Mouse (Mus musculus) intestine, embryonic 15.5 days (tissue): ENCODE measurements around the gene Sh2b1. TPM values are rescaled to one million over a fixed set of nuclear protein-coding genes. Genes with fewer than 3 reads are reported as not detected.

Source experiments
- ATAC-seq: fragments of 200-750 bp; cut with Nextera tagmentation; 2 replicates; pipeline ENCODE4 v1.8.0; 2017; ENCODE audit warnings: moderate TSS enrichment, moderate library complexity
- H3K27ac ChIP-seq: fragments of 300-500 bp; sonication (generic); 2 replicates; pipeline ENCODE4 v1.5.1; 2015; ENCODE audit warnings: mild to moderate bottlenecking, inconsistent platforms
- H3K27me3 ChIP-seq: fragments of 300-500 bp; sonication (generic); replicated peaks from 2 replicates; pipeline ENCODE4 v1.6.1; 2015; ENCODE audit warnings: inconsistent platforms
- H3K36me3 ChIP-seq: fragments of 300-500 bp; sonication (generic); 2 replicates; pipeline ENCODE4 v1.6.1; 2015; ENCODE audit warnings: inconsistent platforms
- H3K4me1 ChIP-seq: fragments of 300-500 bp; sonication (generic); replicated peaks from 2 replicates; pipeline ENCODE4 v1.6.1; 2015; ENCODE audit warnings: inconsistent platforms
- H3K4me2 ChIP-seq: fragments of 300-500 bp; sonication (generic); replicated peaks from 2 replicates; pipeline ENCODE4 v1.6.1; 2015; ENCODE audit warnings: mild to moderate bottlenecking, inconsistent platforms
- H3K4me3 ChIP-seq: fragments of 300-500 bp; sonication (generic); replicated peaks from 2 replicates; pipeline ENCODE4 v1.5.1; 2015; ENCODE audit warnings: inconsistent platforms
- H3K9ac ChIP-seq: fragments of 300-500 bp; sonication (generic); 2 replicates; pipeline ENCODE4 v1.6.1; 2015; ENCODE audit warnings: inconsistent platforms
- H3K9me3 ChIP-seq: fragments of 300-500 bp; sonication (generic); 2 replicates; pipeline ENCODE4 v1.6.1; 2016; ENCODE audit warnings: inconsistent platforms
- WGBS: fragments of 180-500 bp; shearing (Covaris S2); methylation state at CpG from one replicate; pipeline ENCODE4 v1.1.7; 2015; 5-methylcytosine and 5-hydroxymethylcytosine counted together
- polyA plus RNA-seq: library from polyadenylated mRNA; unstranded; fragments of >200 nt; fragmentation: Nextera tagmentation; extraction: Ambion mirVana; gene quantifications from 2 replicates; pipeline ENCODE4 v1.2.1, GENCODE M21; 2015

The Sh2b1 gene
- polyA plus RNA-seq, 1 experiment from 2014 or later, result 41.8 TPM

DNA sequence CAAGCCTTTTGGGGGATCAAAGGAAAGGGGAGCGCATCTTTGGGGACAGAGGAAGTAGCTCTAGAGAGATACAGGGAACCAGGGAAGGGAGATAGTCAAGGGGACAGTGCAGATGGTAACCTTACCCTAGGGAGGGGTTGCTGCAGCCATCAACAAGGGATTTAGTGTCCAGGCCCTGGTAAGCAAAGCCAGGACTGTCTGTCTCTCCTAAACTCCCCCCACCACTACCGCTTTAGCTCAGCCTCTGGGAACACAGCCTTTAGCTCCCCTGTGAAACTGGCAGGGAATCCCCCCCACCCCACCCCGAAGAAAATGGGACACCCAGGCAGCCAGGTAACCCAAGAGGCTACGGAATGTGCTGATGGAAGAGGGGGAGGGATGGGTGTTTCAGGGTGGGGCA is 11.7 kb downstream of the Sh2b1 start:
- Histone ChIP-seq H3K9me3 (no peaks in the 10 kb centered on the region), H3K4me2 (no peak overlapping the region), H3K4me3 (no peak overlapping the region), H3K9ac (no peak overlapping the region), H3K27me3 (no peaks in the 10 kb centered on the region), H3K36me3 (peaks cover 15% of the 10 kb centered on the region), H3K4me1 (peaks cover 12% of the 10 kb centered on the region; the same call in 1 of the 2 replicates), H3K27ac (no peak overlapping the region)
- no peak for ATAC-seq
- WGBS, result 58% methylated on average over 4 of the region's 4 CpGs

DNA sequence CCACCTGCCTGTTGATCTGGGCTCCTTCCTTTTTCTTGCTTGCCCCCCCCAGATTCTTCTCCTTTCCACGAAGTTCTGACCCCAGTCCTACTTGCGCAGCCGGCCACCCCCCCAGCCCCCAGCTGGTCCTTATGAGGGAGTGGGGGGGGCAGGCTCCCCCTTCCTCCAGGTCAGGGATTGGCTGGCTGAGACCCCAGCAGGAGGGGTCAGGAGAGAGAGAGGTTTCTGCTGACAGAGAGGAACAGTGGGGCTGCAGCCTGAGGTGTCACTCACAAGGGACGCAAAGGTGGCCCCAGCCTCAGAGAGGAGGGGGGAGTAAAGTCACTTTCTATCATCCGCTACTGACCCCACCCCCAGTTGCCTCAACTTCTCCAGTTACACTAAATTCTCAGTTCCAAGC is 12.2 kb downstream of the Sh2b1 start, which contains the start of gene Atp2a1:
Gene Atp2a1 (minus strand): TSS at position 105 of the 400 bp plus-strand sequence.
- 46% methylated on average over 5 of the region's 5 CpGs for WGBS
- Histone ChIP-seq H3K27me3 (no peaks in the 10 kb centered on the region), H3K9me3 (no peaks in the 10 kb centered on the region), H3K4me3 (no peak within 1 kb of the TSS), H3K27ac (no peak within 1 kb of the TSS), H3K9ac (no peak within 1 kb of the TSS), H3K4me1 (peaks cover 15% of the 10 kb centered on the region; the same call in 1 of the 2 replicates), H3K36me3 (peaks cover 10% of the 10 kb centered on the region), H3K4me2 (no peak within 1 kb of the TSS)
- ATAC-seq, result no peak

DNA sequence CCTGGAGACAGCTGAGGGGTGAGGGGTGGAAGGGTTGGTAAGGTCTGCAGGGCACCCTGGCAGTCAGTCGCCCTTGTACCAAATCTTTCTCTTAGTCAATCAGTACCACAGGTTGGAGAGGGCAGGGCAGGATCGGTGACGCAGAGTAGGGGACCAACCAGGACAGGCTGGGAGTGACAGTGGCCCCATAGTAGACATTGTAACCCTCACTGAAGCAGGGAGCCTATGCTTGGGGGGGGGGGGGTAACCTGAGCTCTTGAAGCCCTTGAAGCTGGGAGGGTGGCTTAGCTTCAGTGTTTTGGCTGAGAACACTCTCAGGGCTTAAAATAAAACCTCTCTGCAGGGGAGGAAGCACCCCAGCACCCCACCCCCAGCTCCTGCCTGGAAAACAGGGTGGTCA is 13.6 kb downstream of the Sh2b1 start:
- Histone ChIP-seq H3K27ac (no peak overlapping the region), H3K36me3 (peaks cover 1% of the 10 kb centered on the region; the same call in 1 of the 2 replicates), H3K9ac (no peak overlapping the region), H3K9me3 (no peaks in the 10 kb centered on the region), H3K4me1 (peaks cover 15% of the 10 kb centered on the region; the same call in 1 of the 2 replicates), H3K4me2 (no peak overlapping the region), H3K27me3 (no peaks in the 10 kb centered on the region), H3K4me3 (no peak overlapping the region)
- no peak for ATAC-seq
- WGBS, result 87% methylated on average over 3 of the region's 3 CpGs

DNA sequence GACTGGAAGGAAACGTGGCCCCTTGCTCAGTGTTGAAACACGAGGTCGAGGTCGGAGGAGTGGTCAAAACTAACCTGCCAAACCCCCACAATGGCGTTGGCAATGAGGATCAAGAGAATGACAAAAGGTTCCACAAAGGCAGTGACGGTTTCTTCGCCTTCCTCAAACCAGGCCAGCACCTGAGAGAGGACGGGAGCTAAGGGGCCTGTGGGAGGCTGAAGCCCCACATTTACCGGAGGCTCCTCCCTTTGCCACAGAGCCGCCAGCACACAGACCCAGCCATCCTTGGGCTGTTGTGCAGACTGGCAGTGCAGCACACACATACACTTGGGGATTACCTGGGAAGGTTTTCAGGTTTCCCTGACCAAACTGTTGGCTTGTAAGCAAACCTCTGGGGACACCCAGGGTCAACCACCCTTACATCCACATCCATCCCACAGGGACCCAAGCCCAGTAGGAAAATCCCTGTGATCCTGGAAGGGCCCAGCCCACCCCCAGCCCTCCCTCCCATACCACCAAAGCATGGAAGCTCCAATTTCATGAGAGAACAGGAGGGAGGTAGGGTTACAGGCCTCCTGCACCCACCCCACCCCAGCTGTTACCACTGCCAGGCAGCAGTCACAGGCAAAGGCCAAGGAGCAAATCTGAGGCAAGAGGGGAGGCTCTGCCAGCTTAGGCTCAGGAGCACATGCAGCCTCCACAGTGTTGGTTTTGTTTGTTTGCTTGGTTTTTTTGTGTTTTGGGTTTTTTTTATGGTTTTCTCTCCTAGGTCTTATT is 14.4 kb downstream of the Sh2b1 start:
- Histone ChIP-seq H3K27ac (no peak overlapping the region), H3K9me3 (no peaks in the 10 kb centered on the region), H3K9ac (no peak overlapping the region), H3K4me2 (no peak overlapping the region), H3K36me3 (no peaks in the 10 kb centered on the region), H3K4me3 (no peak overlapping the region), H3K27me3 (no peaks in the 10 kb centered on the region), H3K4me1 (peaks cover 15% of the 10 kb centered on the region; the same call in 1 of the 2 replicates)
- no peak for ATAC-seq
- WGBS, result 47% methylated on average over 10 of the region's 10 CpGs

DNA sequence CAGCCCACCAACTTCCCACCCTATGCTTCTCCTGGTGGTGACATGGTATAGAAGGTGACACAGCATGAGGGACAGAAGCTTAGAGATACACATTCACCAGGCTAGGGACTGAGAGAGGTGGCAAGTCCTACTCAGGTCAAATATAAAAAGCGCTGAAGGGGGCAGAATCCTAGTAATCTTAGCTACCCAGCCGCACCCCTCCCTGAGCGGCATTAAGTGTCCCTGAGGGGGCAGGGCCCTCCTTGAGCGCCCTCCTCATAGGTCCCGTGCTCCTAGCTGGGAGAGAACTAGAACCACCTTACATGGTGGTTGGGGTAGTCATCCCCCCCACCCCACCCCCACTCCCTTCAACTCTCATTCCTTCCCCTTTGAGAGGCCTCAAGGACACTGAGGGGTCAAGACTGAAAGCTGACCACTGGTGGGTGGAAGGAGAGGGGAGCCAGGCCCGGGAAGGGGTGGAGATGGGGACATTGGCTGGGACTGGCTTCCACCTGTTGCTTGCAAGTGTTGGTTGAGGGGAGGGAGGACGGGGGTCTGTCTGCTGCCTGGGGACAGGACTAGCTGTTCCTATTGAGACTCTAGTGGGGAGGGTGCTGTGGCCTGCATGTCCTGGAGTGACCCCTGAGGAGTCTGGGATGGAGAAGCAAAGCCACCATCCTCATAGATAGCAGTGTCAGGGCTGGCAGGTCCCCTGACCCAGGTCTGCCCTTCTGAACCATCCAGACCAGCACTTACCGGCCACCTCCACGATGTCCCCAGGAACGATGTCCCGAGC is 16.2 kb downstream of the Sh2b1 start:
- no peaks in the 10 kb centered on the region for H3K9me3 ChIP-seq
- WGBS, result 84% methylated on average over 11 of the region's 11 CpGs

DNA sequence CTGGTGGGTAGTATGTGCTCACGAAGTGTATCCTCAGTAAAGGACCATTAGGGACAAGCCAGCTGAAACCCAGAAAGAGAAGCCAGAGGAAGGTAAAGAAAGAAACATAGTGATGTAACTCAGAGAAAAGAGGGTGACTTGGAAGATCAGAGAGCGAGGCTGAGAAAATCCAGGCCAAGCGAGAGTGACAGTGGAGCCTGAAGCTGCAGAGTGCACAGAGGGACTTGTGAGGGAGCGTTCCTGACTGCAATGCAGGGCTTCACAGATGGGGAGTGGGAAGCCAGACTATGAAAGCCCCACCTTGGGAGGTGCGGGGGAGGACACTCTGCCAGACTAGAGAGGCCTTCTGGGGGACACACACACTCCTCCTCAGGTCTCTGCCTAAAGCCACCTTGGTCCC is 17.0 kb downstream of the Sh2b1 start:
- H3K4me1 ChIP-seq, result 0 out of 2 replicates have a peak, but pooled peaks cover 3% of the 10 kb centered on the region
- H3K27ac ChIP-seq, result no peak overlapping the region
- no peak overlapping the region for H3K9ac ChIP-seq
- no peaks in the 10 kb centered on the region for H3K27me3 ChIP-seq
- no peaks in the 10 kb centered on the region for H3K9me3 ChIP-seq
- ATAC-seq, result no peak
- no peak overlapping the region for H3K4me2 ChIP-seq
- no peaks in the 10 kb centered on the region for H3K36me3 ChIP-seq
- WGBS, result 81% methylated on average over 5 of the region's 5 CpGs
- no peak overlapping the region for H3K4me3 ChIP-seq

More for the DNA sequence above, 16.2 kb downstream of the Sh2b1 start:
- Histone ChIP-seq H3K9ac (no peak overlapping the region), H3K36me3 (no peaks in the 10 kb centered on the region), H3K4me3 (no peak overlapping the region), H3K4me2 (no peak overlapping the region), H3K27me3 (no peaks in the 10 kb centered on the region), H3K27ac (no peak overlapping the region), H3K4me1 (0 out of 2 replicates have a peak, but pooled peaks cover 5% of the 10 kb centered on the region)
- ATAC-seq, result no peak

DNA sequence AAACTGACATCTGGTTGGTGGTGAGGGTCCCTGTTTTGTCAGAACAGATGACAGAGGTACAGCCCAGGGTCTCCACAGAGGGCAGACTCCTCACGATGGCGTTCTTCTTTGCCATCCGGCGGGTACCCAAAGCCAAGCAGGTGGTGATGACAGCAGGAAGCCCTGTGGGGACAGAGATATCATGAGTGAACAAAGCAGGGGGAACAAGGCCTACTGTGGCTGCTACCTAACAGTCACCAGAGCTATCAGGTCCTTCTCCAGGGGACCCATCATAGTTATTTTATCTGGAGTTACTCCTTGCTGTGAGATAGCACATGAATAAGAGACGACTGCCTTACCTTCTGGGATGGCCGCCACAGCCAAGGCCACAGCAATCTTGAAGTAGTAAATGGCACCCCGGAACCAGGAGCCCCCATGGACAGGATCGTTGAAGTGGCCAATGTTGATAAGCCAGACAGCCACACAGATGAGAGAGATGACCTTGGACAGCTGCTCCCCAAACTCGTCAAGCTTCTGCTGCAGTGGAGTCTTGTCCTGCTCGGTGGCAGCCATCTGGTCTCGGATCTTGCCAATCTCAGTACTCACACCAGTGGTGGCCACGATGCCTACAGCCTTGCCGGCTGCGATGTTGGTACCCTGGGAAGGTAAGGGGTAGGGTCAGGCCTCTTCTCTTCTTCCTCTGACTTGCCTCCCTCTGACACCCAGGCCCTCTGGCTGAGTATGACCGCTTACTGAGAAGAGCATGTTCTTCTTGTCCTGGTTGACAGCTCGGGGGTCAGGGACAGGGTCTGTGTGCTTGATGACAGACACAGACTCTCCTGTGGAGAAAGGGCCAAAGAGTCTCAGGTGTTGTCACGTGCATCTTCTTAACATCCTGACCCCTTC is 18.6 kb downstream of the Sh2b1 start:
- ATAC-seq, result no peak
- 0 out of 2 replicates have a peak, but pooled peaks cover 3% of the 10 kb centered on the region for H3K4me1 ChIP-seq
- H3K4me2 ChIP-seq, result no peak overlapping the region
- H3K27me3 ChIP-seq, result no peaks in the 10 kb centered on the region
- WGBS, result 88% methylated on average over 17 of the region's 17 CpGs
- no peak overlapping the region for H3K4me3 ChIP-seq
- H3K9me3 ChIP-seq, result no peaks in the 10 kb centered on the region
- no peak overlapping the region for H3K9ac ChIP-seq
- no peaks in the 10 kb centered on the region for H3K36me3 ChIP-seq
- no peak overlapping the region for H3K27ac ChIP-seq

DNA sequence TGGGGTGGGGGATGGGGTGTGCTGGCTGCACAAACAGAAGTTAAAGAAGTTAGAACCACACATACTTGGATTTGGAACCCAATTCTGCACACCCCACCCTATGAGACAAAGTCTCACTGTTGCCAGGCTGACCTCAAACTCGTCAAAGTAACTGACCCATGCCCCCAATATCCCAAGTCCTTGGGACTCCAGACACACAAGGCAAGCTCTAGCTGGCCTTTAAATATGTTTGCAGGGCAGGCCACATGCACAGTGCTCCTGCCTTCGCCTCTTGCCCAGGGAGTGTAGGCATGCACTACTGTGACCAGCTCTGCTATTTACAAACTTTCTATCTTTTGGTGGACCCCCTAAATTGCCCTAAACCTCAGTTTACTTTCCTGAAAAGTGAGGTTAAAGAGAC is 20.0 kb downstream of the Sh2b1 start:
- Histone ChIP-seq H3K4me2 (no peak overlapping the region), H3K4me1 (0 out of 2 replicates have a peak, but pooled peaks cover 3% of the 10 kb centered on the region), H3K4me3 (no peak overlapping the region), H3K27me3 (no peaks in the 10 kb centered on the region), H3K36me3 (no peaks in the 10 kb centered on the region), H3K9ac (no peak overlapping the region), H3K9me3 (no peaks in the 10 kb centered on the region), H3K27ac (no peak overlapping the region)
- ATAC-seq, result no peak
- 75% methylated on average over 2 of the region's 2 CpGs for WGBS

DNA sequence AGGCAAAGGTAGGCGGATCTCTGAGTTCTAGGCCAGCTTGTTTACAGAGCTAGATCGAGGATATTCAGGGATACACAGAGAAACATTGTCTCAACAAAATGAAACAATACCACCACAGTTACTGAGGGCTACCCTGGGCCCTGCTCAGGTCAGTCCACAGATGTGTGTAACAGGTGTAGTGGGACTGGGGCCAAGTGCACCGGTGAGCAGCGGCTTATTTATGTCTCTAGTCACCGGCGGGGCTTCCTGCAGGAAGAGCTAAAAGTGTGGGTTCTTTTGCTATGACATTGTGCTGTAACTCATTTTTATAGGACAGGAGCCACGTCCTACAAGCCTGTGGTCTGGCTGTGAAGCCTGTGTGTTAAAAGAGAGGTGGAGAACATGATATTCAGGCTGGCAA is 21.4 kb downstream of the Sh2b1 start:
- no peaks in the 10 kb centered on the region for H3K36me3 ChIP-seq
- 46% methylated on average over 7 of the region's 7 CpGs for WGBS

DNA sequence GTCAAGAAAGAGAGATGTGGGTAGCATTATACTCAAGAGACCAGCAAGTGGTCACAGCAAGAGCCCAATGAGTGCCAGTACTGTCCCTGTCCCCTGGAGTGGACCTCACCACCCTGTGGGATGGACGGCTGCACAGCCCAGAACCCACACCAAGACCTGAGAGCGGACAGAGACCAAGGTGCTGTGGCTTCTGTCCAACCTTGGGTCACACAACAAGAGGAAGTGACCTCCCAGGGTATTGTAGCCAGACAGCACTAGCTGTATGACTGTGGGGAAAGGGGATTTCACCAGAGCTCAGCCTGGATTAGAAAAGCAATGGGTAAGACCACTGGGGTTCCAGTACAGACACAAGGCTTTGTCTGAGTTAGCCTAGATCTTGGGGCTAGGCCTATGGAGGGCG is 23.0 kb downstream of the Sh2b1 start:
- no peak for ATAC-seq

More for the DNA sequence above, 21.4 kb downstream of the Sh2b1 start:
- no peaks in the 10 kb centered on the region for H3K9me3 ChIP-seq
- no peak overlapping the region for H3K9ac ChIP-seq
- H3K4me1 ChIP-seq, result 0 out of 2 replicates have a peak, but pooled peaks cover 3% of the 10 kb centered on the region
- H3K4me2 ChIP-seq, result no peak overlapping the region
- H3K27me3 ChIP-seq, result no peaks in the 10 kb centered on the region
- H3K27ac ChIP-seq, result no peak overlapping the region
- no peak overlapping the region for H3K4me3 ChIP-seq
- no peak for ATAC-seq

DNA sequence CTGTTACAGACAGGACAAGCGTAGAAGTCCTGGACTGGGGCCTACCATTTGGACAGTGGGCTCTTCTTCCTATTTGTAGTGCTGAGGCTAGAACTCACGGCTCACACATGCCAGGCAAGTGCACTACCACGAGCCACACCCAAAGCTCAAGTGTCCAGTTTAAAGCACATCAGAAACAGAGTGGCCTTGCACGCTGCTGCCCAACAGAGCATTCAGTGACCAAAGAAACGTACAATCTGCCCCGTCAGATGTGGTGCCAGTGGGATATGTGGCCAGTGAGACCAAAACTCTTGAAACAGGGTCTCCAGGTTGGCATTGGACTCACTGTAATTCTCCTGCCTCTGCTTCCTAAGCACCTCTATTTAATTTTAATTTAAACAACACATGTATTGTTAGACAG is 24.6 kb downstream of the Sh2b1 start:
- H3K9me3 ChIP-seq, result no peaks in the 10 kb centered on the region
- no peaks in the 10 kb centered on the region for H3K36me3 ChIP-seq
- no peak overlapping the region for H3K4me2 ChIP-seq
- H3K4me3 ChIP-seq, result no peak overlapping the region
- H3K9ac ChIP-seq, result no peak overlapping the region
- ATAC-seq, result no peak
- no peaks in the 10 kb centered on the region for H3K4me1 ChIP-seq
- no peak overlapping the region for H3K27ac ChIP-seq
- H3K27me3 ChIP-seq, result no peaks in the 10 kb centered on the region
- WGBS, result 91% methylated on average over 6 of the region's 6 CpGs

More for the DNA sequence above, 23.0 kb downstream of the Sh2b1 start:
- no peaks in the 10 kb centered on the region for H3K36me3 ChIP-seq
- H3K9me3 ChIP-seq, result no peaks in the 10 kb centered on the region
- WGBS, result 92% methylated on average over 3 of the region's 3 CpGs
- no peak overlapping the region for H3K27ac ChIP-seq
- H3K4me3 ChIP-seq, result no peak overlapping the region
- no peak overlapping the region for H3K4me2 ChIP-seq
- no peak overlapping the region for H3K9ac ChIP-seq
- no peaks in the 10 kb centered on the region for H3K4me1 ChIP-seq
- H3K27me3 ChIP-seq, result no peaks in the 10 kb centered on the region

DNA sequence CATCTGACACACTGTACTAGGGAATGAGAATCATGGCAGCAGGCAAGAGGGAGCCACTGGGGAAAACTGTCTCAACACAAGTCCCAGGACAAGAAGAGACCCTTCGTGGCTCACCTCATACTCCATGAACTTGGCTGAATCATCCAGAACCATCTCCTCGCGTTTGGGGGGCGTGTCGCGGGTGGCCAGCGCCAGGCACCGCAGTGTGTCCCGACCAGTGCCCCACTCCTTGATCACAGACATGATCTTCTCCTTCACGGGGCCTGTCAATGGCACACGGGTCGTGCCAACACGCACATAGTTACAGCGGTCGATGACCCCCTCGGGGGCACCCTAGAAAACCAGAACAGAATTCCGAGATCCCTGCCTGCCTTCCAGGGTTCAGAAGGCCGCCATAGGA is 25.2 kb downstream of the Sh2b1 start:
- WGBS, result 92% methylated on average over 18 of the region's 18 CpGs
- no peak for ATAC-seq

More for the DNA sequence above, 25.2 kb downstream of the Sh2b1 start:
- H3K36me3 ChIP-seq, result 0 out of 2 replicates have a peak, but pooled peaks cover 1% of the 10 kb centered on the region
- H3K27me3 ChIP-seq, result no peaks in the 10 kb centered on the region
- no peak overlapping the region for H3K27ac ChIP-seq
- H3K9ac ChIP-seq, result no peak overlapping the region
- no peak overlapping the region for H3K4me2 ChIP-seq
- H3K4me3 ChIP-seq, result no peak overlapping the region
- no peaks in the 10 kb centered on the region for H3K9me3 ChIP-seq
- no peaks in the 10 kb centered on the region for H3K4me1 ChIP-seq
